Mouse (Mus musculus): ENCODE data around the gene Baiap2l1.
"Not testable (repeated sequence)": the region's sequence is repeated elsewhere in the genome, so short reads cannot be mapped to it uniquely, and the experiment has no call there.

The Baiap2l1 gene

DNA sequence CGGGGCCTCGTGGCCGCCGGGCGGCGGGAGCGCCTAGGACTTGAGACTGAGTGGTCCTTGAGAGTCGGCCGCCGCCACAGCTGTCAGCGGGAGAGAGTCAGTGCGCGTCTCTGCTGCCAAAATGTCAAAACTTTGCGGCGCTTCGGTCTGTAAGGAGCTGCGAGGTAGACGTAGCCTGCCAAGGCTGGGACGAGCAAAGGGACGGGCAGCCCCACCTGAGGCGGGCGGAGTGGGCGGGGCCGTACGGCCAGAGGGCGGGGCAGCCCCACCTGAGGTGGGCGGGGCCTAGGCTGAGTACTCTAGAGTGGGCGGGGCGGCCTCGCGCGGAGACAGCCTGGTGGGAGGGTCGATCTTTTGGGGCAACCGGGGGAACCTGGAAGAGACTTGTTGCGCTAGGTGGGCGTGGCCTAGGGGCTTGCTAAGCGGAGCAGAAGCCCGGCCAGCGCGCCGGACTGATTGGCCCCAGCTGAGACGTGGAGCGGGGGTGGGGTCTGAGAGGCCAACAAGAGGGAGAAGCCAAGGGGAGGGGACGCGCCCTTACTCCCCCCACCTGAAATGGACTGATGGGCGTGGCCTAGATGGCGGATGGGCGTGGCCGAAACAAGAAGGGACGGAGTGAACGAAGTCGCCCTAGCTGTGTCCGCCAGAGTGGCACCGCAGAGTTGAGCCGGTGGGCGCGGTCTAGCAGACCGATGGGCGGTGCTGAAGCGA is at the start of gene Baiap2l1:
Baiap2l1 (minus strand) TSS at position 232 of the 711 bp plus-strand sequence.
- ATAC-seq (ENCODE audit: insufficient number of reproducible peaks, low FRiP score, low TSS enrichment) = no peak; the same call in 1 of the 2 replicates

DNA sequence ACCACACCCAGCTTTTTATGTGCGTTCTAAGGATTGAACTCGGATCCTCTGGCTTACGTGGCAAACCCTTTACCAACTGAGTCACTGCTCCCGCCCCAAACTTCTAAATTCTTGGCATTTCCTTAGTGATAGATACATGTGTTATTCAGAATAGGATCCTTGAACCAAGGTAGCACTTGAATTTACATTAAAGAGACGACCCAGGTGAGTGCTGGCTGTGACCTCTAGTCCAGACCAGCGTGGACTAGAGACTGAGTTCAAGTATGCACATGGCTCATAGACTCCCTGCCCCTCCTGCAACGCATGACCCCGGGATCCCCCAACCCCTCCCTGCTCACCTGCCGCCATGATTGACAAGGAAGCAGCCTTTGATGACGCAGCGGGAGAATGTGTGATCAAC is 48.3 kb upstream of the Baiap2l1 start:
- ATAC-seq (ENCODE audit: insufficient number of reproducible peaks, low FRiP score, low TSS enrichment) = no peak

DNA sequence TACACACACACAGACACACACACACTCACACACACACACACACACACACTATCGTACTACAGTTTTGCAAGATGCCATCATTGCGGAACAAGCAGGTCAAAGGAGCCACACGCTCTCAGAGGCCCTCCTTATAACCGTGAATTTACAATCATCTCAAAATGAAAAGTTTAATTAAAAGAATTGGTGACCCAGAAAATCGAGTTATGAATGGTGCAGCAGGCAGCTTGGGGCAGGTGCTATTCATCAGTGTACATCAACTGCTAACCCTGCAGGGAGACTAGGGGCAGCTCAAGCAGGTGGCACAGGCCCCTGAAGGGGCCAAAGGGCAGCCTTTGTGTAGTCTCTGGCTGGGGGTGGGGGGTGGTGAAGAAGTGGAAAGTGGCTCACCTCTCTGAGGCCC is 42.9 kb upstream of the Baiap2l1 start:
- no peak for ATAC-seq (ENCODE audit: insufficient number of reproducible peaks, low FRiP score, low TSS enrichment)

DNA sequence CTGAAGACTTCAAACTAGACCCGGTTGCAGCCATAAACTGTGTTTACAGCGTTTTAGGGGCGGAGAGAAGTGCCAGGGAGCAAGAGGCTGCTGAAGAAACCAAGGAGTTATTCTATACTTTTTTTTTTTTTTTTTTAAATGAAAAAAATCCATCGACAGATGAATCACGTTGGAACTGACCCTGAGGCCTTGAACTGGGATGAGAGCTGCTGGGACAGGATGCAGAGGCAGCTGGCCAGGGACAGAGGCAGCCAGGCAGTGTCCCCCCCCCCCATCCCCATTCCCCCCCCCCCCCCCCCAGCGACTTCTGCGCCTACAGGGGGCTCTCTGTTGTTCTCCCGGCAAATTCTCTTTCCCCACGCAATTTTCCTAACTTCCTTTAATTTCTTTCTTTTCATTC is 39.7 kb upstream of the Baiap2l1 start:
- ATAC-seq (ENCODE audit: insufficient number of reproducible peaks, low FRiP score, low TSS enrichment) = no peak

DNA sequence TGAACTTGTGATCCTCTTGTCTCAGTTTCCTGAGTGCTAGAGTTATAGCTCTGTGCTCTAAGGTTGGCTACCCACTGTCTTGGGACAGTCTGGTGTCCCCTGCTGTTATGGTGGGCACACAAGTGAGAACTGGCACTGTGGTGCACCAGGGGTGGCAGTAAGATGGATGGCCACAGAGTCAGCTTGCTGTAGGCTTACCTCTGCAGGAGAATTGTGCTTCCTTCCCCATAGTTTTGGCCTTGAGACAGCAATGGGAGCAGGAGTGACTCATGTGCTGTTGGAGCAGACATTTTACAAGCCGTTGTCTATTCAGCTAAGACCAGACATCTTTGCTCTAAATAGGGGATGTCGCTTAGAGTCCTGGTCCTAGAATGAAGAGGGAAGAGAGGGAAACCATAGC is 36.2 kb upstream of the Baiap2l1 start:
- ATAC-seq (ENCODE audit: insufficient number of reproducible peaks, low FRiP score, low TSS enrichment) = no peak

DNA sequence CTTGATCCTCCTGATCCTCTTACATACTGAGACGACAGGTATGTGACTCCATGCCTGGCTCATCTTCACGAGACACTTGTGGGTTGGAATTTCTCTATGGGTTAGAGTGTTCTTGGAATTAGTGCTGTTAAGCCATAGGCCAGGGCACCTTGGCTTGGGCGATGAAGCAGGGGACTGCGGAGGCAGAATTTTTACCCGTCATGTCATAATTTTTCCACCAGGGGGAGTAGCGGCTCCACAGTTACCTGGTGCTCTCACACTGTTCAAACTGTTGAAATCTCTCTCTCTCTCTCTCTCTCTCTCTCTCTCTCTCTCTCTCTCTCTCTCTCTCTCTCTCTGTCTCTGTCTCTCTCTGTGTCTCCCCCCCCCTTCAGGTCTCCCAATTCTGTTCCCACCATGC is 29.9 kb upstream of the Baiap2l1 start:
- ATAC-seq (ENCODE audit: insufficient number of reproducible peaks, low FRiP score, low TSS enrichment) = peak; percentile 15; the same call in 1 of the 2 replicates

DNA sequence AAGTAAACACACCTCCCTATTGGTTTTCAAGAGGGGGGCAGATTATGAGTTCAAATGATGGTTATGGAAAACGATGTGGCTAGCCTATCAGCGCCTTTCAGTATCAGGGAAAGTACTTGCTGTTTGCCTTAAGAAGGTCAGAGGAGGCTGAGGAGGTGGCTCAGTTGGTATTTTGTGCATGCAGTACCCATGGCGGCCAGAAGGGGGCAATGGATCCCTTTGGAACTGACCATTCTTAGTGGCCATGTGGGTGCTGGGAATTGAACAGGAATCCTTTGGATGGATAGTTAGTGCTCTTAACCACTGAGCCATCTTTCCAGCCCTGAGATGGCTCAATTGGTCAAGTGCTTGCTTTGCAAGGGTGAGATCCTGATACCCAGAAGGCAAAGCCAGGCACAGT is 26.0 kb upstream of the Baiap2l1 start:
- ATAC-seq (ENCODE audit: insufficient number of reproducible peaks, low FRiP score, low TSS enrichment) = no peak

DNA sequence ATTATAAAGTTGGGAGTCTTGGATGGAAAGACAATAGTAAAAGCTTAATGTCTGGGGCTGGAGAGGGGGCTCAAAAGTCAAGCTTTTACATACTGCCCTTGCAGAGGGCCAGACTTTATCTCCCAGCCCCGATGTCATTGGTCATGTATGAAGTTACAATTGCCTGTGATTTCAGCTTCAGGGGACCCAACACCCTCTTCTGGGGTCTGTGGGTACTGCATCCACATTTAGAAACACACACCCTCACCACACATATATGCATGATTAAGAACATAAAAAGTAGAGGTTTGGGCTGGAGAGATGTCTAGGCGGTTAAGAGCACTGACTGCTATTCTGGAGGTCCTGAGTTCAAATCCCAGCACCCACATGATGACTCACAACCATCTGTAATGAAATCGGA is 23.9 kb upstream of the Baiap2l1 start:
- no peak for ATAC-seq (ENCODE audit: insufficient number of reproducible peaks, low FRiP score, low TSS enrichment)

DNA sequence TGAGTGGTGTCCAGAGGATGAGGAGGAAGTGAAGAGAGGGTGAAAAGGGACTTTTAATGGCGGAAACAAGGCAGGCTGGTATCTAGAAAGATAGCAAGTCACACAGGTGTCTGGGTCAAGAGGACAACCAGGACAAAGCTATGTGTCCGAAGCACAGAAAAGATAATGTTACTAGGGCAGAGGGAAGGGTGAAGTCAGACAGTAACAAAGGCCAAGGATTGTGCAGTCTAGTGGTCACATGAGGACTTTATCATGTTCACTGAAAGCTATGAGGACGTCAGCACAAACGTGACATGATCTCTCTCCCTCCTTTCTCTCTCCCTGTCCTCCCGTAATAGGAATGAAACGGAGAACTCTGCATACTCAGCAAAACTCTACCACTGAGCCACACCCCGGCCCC is 22.8 kb upstream of the Baiap2l1 start:
- ATAC-seq (ENCODE audit: insufficient number of reproducible peaks, low FRiP score, low TSS enrichment) = no peak

DNA sequence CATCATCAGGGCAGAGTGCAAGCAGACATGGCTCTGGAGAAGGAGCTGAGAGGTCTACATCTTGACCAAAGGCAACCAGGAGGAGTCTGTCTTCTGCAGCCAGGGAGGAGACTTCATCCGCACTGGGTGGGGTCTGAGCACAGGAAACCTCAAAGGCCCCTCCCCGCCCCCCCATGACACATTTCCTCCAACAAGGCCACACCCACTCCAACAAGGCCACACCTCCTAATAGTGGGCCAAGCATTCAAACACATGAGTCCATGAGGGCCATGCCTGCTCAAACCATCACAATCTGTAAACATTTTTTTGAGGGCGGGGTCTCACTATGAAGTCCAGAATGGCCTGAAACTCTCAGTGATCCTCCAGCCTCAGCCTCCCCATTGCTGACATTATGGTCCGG is 21.5 kb upstream of the Baiap2l1 start:
- no peak for ATAC-seq (ENCODE audit: insufficient number of reproducible peaks, low FRiP score, low TSS enrichment)

DNA sequence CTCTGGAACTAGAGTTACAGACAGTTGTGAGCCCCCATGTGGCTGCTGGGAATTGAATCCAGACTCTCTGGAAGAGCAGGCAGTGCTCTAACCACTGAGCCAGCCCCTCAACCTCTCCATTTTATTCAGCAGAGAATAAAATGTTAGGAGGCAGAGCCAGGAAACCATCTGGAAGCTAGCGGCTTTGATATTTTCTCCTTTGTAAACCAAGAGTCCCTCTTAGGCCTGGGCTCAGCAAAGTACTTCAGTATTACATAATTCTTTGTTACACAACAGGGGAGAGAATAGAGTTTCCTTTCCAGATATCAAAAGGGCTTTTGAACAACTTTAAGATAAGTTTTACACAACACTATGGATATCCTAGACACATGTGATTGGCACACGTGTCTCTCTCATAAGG is 15.0 kb upstream of the Baiap2l1 start:
- ATAC-seq (ENCODE audit: insufficient number of reproducible peaks, low FRiP score, low TSS enrichment) = no peak

DNA sequence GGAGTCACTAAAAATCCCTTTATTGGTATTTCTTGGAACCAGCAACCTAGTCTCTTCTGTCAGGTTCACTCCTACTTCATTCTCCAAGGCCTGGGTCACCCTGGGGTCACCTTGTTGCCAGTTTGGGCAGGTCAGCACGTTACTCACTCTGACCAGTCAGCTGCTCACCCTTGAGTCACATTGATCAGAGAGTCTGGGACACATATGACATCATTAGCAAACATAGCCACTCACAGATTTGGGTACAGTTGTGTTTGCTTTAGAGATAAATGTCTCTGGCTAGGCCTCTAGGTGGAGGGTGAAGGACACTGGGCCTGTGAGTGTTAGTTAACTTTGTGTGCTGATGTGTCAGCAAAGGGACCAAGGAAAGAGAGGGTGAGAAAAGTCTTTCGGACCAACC is 14.3 kb upstream of the Baiap2l1 start:
- ATAC-seq (ENCODE audit: insufficient number of reproducible peaks, low FRiP score, low TSS enrichment) = no peak

DNA sequence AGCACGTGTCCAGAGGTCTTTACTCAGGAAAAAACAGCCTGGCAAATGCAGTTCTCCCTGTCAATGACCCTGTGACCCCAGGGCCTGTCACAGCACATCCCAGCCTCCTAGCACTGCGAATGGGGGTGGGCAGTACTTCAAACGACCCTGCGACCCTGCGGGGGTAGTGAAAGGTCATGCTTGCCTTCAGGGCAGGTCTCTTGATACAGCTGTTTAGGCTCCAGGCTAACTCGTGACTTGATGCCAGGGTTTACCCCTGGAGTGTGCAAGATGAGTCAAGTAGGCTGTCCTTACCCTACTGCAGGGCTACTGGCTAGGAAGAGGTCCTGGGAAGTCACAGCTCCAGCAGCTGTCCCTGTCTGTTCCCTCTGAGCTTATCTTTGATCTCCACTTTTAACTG is 13.1 kb upstream of the Baiap2l1 start:
- ATAC-seq (ENCODE audit: insufficient number of reproducible peaks, low FRiP score, low TSS enrichment) = no peak

DNA sequence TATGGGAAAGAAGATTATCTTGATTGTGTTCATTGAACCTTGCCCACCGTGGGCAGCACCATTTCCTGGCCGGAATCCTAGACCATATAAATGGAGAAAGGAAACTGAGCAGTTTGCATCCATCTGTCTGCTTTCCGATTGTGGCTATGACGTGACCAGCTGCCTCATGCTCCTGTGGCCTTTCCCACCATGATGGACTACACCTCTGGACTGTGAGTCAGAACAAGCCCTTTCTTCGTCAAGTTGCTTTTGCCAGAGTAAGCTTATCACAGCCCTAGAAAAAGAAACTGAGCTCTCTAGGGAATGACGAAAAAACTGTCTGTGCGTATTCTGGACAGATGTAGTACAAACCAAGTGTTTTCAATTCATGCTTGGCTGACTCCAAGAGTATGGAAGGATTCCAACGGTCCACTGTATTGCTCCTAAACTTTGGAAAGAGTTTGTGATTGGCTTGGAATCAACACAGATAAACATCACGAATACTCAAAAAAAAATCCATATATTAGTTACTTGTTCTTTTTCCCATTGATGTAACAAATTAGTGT is 10.8 kb upstream of the Baiap2l1 start:
- ATAC-seq (ENCODE audit: insufficient number of reproducible peaks, low FRiP score, low TSS enrichment) = no peak

DNA sequence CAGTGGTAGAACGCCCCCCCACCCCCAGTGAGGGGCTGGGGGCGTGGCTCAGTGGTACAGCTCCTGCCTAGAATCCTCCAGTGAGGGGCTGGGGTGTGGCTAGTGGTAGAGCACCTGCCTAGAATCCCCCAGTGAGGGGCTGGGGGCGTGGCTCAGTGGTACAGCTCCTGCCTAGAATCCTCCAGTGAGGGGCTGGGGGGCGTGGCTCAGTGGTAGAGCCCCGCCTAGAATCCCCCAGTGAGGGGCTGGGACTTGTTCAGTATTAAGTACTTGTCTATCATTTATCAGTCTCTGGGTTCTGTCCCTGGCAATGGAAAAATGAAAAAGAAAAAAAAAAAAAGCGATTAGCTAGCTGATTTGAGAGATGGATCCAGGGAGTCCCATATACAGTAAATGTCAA is 8.6 kb upstream of the Baiap2l1 start:
- ATAC-seq (ENCODE audit: insufficient number of reproducible peaks, low FRiP score, low TSS enrichment) = not testable (repeated sequence)

DNA sequence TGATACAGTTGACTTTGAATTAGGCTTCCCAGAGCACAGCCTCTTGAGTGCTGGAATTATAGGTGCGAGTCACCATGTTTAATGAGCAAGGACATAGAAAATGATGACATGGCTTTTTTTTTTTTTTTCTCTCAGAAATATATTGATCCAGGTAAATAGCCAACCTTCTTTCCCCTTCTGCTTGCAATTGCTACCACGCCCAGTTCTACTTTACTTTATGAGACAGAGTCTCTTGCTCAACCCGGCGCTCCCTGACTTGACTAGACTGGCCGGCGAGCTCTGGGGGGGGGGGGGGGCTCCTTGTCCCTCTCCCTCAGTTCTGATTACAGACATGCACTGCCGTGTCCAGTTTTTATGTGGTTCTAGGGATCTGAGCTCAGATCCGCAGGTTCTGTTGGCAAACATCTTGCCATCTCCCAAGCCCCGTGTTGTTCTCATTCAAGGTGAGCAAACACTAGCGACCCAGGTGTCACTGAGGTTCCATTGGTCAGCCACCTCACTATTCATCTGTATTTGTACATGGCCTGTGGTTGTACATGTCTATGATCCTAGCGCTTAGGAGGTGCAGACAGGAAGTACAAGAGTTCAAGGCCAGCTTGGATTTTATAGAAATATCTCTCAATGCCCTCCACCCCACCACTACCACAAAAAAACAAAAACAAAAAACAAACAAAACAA is 6.9 kb upstream of the Baiap2l1 start:
- ATAC-seq (ENCODE audit: insufficient number of reproducible peaks, low FRiP score, low TSS enrichment) = no peak

DNA sequence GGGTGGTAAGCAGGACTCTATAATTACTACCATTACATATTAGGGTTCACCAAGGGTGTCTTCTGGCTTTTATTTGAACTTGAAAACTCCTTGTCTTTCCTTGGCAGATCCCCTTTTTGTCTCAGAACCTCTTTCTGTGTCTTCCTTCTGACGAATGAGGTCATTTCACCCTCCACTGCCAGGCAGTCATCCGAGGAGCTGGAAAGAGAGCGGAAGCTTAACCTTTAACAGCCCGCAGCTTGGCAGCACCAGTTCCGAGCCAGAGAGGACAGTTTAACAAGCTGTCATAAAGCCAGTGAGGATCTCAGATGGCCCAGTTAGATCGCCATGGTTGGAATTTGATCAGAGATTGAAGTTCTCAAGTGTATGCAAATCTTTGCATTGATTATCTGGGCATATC is 2.4 kb upstream of the Baiap2l1 start:
- no peak for ATAC-seq (ENCODE audit: insufficient number of reproducible peaks, low FRiP score, low TSS enrichment)

DNA sequence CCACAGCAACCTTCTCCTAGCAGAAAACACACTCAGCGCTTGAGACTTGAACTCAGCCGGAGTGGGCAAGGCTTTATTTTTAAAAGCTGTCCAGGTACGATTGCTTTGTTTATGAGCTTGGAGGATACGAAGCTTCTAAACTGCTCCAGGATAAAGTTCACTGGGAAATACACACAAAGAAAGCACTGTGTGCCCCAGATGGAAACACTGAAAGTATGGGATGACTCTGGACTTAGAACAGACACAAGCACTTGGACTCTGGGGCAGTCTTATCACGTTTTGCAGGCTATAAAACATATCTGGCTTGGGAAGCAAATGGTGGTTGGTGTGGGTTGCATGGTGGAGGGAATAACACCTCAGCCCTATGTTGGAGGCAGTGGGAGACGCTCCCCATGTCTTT is 2.0 kb upstream of the Baiap2l1 start:
- no peak for ATAC-seq (ENCODE audit: insufficient number of reproducible peaks, low FRiP score, low TSS enrichment)

DNA sequence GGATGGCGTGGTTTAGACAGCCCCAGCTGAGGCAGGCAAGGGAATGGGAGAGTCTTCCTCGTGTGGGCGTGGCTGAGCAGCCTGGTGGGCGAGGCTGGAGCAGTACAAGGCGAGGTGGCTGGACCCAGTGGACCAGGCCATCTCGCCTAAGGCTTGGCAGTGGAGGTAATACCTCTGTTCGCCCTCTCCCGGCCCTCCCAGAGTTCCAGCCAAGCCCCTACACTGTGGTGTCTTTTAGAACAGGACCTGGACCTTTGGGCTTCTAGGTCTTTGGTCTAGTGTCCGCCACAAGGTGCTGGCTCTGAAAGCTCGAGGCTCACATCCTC is 643 bp upstream of the Baiap2l1 start:
- peak; percentile 45; the same call in 1 of the 2 replicates for ATAC-seq (ENCODE audit: insufficient number of reproducible peaks, low FRiP score, low TSS enrichment)

DNA sequence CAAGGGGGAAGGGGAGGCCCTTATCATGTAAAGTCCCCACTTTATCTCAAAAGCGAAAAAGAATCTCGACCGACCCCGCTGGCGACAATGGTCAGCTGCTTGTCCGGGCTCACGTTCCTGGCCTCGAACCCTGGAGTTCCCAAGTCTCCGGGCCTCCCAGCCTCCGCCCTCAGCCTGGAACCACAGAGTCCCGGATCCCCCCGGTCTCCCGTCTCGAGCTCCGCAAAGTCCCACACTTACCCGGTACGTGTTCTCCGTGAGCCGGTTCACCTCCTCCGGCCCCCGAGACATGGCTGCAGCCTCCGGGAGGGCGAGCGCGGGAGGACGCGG is 396 bp downstream of the Baiap2l1 start:
- no peak for ATAC-seq (ENCODE audit: insufficient number of reproducible peaks, low FRiP score, low TSS enrichment)

DNA sequence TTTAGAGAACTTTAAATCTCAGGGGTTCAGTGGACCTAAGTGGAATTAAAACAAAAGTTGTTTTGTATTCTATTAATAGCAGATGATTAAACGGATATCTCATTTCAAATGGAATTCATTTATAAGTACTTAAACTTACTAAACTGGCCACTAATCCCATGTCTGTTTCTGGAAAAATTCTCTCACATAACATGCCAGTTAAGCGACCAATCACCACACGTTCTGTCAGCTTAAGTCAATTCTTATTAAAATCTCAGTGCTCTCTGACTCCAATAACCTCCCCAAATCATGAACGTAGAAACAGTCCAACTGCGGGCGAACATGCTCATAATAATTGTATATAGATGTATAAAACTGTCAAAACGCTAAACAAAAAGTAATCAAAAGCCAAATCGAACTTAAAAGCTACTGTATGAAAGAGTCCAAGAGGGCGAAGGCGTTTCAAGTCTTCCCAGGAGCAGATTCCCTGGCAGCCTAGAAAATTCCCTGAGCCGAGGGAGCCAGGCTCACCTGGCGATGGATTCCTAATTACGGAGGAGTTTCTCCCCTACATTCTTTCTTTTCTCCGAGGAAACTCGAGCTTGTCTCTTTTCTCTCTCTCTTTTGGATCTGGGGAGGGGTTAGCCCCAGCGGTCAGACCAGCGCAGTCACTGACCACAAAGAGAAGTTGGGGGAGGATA is 996 bp downstream of the Baiap2l1 start:
- ATAC-seq (ENCODE audit: insufficient number of reproducible peaks, low FRiP score, low TSS enrichment) = no peak

All from cerebellum, adult (tissue).